Mouse (Mus musculus) G1E (cell line): ENCODE results near the gene Olfr20.

ENCODE experiments used
- CTCF ChIP-seq: IDR thresholded peaks from 2 replicates; pipeline ENCODE4 v1.5.1; 2012; ENCODE audit warnings: low read depth, low read length, inconsistent platforms, mixed read lengths
- GATA1 ChIP-seq: IDR thresholded peaks from 2 replicates; pipeline ENCODE4 v1.6.1; 2012; ENCODE audit warnings: borderline replicate concordance, low read length, inconsistent platforms, mixed read lengths

GRCm38 (mm10) chr11:73350483-73350882 lies at the start of gene Olfr20:
- no peak for TF ChIP-seq CTCF
- no peak for TF ChIP-seq GATA1
